Mouse (Mus musculus) embryonic facial prominence, embryonic 12.5 days (tissue): ENCODE results near the gene H2-Ab1. TPM values are rescaled to one million over a fixed set of nuclear protein-coding genes. Genes with fewer than 3 reads are reported as not detected.

ENCODE experiments used
- ATAC-seq: fragments of 200-750 bp; cut with Nextera tagmentation; 2 replicates; pipeline ENCODE4 v1.8.0; 2017; ENCODE audit not compliant: insufficient number of reproducible peaks, insufficient read depth, low FRiP score, low TSS enrichment
- H3K27ac ChIP-seq: fragments of 300-500 bp; sonication (generic); 2 replicates; pipeline ENCODE4 v1.5.1; 2016; ENCODE audit warnings: mild to moderate bottlenecking
- H3K27me3 ChIP-seq: fragments of 300-500 bp; sonication (generic); 2 replicates; pipeline ENCODE4 v1.6.1; 2016; ENCODE audit warnings: mild to moderate bottlenecking, moderate library complexity
- H3K36me3 ChIP-seq: fragments of 300-500 bp; sonication (generic); 2 replicates; pipeline ENCODE4 v1.6.1; 2016; ENCODE audit warnings: mild to moderate bottlenecking
- H3K4me1 ChIP-seq: fragments of 300-500 bp; sonication (generic); 2 replicates; pipeline ENCODE4 v1.6.1; 2016
- H3K4me2 ChIP-seq: fragments of 300-500 bp; sonication (generic); replicated peaks from 2 replicates; pipeline ENCODE4 v1.6.1; 2016; ENCODE audit warnings: mild to moderate bottlenecking, moderate library complexity
- H3K4me3 ChIP-seq: fragments of 300-500 bp; sonication (generic); 2 replicates; pipeline ENCODE4 v1.5.1; 2016; ENCODE audit warnings: mild to moderate bottlenecking
- H3K9ac ChIP-seq: fragments of 300-500 bp; sonication (generic); 2 replicates; pipeline ENCODE4 v1.6.1; 2016; ENCODE audit warnings: mild to moderate bottlenecking, moderate library complexity
- H3K9me3 ChIP-seq: fragments of 300-500 bp; sonication (generic); 2 replicates; pipeline ENCODE4 v1.6.1; 2016; ENCODE audit warnings: mild to moderate bottlenecking, moderate library complexity
- WGBS: fragments of 180-500 bp; shearing (Covaris S2); methylation state at CpG from one replicate; pipeline ENCODE4 v1.1.7; 2016; 5-methylcytosine and 5-hydroxymethylcytosine counted together
- polyA plus RNA-seq: library from polyadenylated mRNA; unstranded; fragments of >200 nt; fragmentation: Nextera tagmentation; extraction: Ambion mirVana; gene quantifications from 2 replicates; pipeline ENCODE4 v1.2.1, GENCODE M21; 2016

The H2-Ab1 gene
- polyA plus RNA-seq, 1 experiment from 2014 or later, result 2.9 TPM

GRCm38 (mm10) chr17:34300071-34300470, 42.6 kb downstream of the H2-Ab1 start:
- H3K4me3 ChIP-seq, result no peak overlapping the region
- H3K9ac ChIP-seq, result no peak overlapping the region
- no peaks in the 10 kb centered on the region for H3K9me3 ChIP-seq
- H3K27me3 ChIP-seq, result no peaks in the 10 kb centered on the region
- 90% methylated on average over 8 of the region's 8 CpGs for WGBS
- H3K36me3 ChIP-seq, result no peaks in the 10 kb centered on the region
- H3K4me1 ChIP-seq, result no peaks in the 10 kb centered on the region
- no peak overlapping the region for H3K27ac ChIP-seq
- no peak overlapping the region for H3K4me2 ChIP-seq
- ATAC-seq, result no peak

GRCm38 (mm10) chr17:34300691-34301566, 43.4 kb downstream of the H2-Ab1 start:
- Histone ChIP-seq H3K27ac (no peak overlapping the region), H3K9me3 (no peaks in the 10 kb centered on the region), H3K4me2 (no peak overlapping the region), H3K4me3 (no peak overlapping the region), H3K4me1 (no peaks in the 10 kb centered on the region), H3K36me3 (no peaks in the 10 kb centered on the region), H3K9ac (no peak overlapping the region), H3K27me3 (no peaks in the 10 kb centered on the region)
- ATAC-seq, result no peak
- WGBS, result 75% methylated on average over 23 of the region's 23 CpGs

DNA sequence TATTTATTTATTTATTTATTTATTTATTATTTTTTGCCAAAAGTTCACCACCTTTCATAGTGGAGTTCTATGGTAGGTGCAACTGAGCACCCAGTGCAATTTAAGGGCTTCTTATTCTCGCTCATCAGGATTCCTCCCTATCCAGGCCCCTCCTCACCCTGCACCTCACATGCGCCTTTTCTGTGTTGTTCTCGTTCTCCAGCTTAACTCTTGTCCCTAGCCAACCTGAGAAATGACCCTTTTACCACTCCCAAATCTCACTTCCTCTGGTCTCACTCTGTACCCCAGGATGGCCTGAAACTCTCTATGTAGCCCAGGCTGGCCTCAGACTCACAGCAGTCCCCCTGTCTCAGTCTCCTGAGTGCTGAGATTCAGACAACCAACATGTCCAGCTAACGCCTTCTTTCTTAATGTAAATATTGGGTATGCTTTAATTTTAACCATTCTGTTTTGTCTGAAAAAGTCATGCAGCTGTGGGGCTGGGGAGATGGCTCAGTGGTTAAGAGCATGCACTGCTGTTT, 44.2 kb downstream of the H2-Ab1 start:
- 85% methylated on average over 4 of the region's 4 CpGs for WGBS
- no peak for ATAC-seq
- Histone ChIP-seq H3K4me2 (no peak overlapping the region), H3K9me3 (no peaks in the 10 kb centered on the region), H3K27ac (no peak overlapping the region), H3K4me3 (no peak overlapping the region), H3K27me3 (no peaks in the 10 kb centered on the region), H3K9ac (no peak overlapping the region), H3K4me1 (no peaks in the 10 kb centered on the region), H3K36me3 (no peaks in the 10 kb centered on the region)

DNA sequence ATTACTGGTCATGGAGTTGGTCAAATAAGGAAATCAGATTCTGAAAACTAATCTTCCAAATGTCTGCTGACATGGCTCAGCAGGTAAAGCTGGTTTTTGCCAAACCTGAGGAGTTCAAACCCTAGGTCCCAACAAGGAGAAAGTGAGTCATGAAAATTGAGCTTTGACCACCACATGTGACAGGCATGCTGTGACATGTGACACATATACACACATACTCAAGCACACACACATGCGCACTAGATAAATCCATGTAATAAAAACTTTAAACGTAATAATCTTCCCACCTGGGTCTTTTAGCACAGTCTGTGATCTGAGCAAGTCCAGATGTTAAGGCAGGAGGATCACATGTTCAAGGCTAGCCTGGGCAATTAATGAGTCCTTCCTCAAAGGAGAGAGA, 46.3 kb downstream of the H2-Ab1 start:
- H3K9ac ChIP-seq, result no peak overlapping the region
- no peaks in the 10 kb centered on the region for H3K36me3 ChIP-seq
- H3K4me3 ChIP-seq, result no peak overlapping the region
- no peaks in the 10 kb centered on the region for H3K9me3 ChIP-seq
- 83% methylated on average over 2 of the region's 2 CpGs for WGBS
- no peak for ATAC-seq
- H3K27ac ChIP-seq, result no peak overlapping the region
- H3K4me2 ChIP-seq, result no peak overlapping the region
- H3K27me3 ChIP-seq, result 0 out of 2 replicates have a peak, but pooled peaks cover 3% of the 10 kb centered on the region
- no peaks in the 10 kb centered on the region for H3K4me1 ChIP-seq

GRCm38 (mm10) chr17:34304751-34305150, 47.3 kb downstream of the H2-Ab1 start:
- Histone ChIP-seq H3K9me3 (no peaks in the 10 kb centered on the region), H3K4me3 (no peak overlapping the region), H3K4me2 (no peak overlapping the region), H3K4me1 (0 out of 2 replicates have a peak, but pooled peaks cover 2% of the 10 kb centered on the region), H3K27me3 (0 out of 2 replicates have a peak, but pooled peaks cover 3% of the 10 kb centered on the region), H3K9ac (no peak overlapping the region), H3K27ac (no peak overlapping the region), H3K36me3 (no peaks in the 10 kb centered on the region)
- ATAC-seq, result no peak
- WGBS, result 19% methylated on average over 4 of the region's 4 CpGs

GRCm38 (mm10) chr17:34305380-34306030, 48.0 kb downstream of the H2-Ab1 start, which contains the start of gene H2-Eb1:
Gene H2-Eb1, plus strand, starts transcription at chr17:34305867.
- Histone ChIP-seq H3K9ac (no peak within 1 kb of the TSS), H3K4me2 (no peak within 1 kb of the TSS), H3K9me3 (no peaks in the 10 kb centered on the region), H3K4me1 (0 out of 2 replicates have a peak, but pooled peaks cover 2% of the 10 kb centered on the region), H3K4me3 (no peak within 1 kb of the TSS), H3K27me3 (0 out of 2 replicates have a peak, but pooled peaks cover 3% of the 10 kb centered on the region), H3K36me3 (no peaks in the 10 kb centered on the region), H3K27ac (no peak within 1 kb of the TSS)
- ATAC-seq, result peak; percentile 68; the same call in 1 of the 2 replicates

GRCm38 (mm10) chr17:34306407-34306806, 48.9 kb downstream of the H2-Ab1 start:
- H3K27ac ChIP-seq, result no peak overlapping the region
- 0 out of 2 replicates have a peak, but pooled peaks cover 3% of the 10 kb centered on the region for H3K27me3 ChIP-seq
- 0 out of 2 replicates have a peak, but pooled peaks cover 2% of the 10 kb centered on the region for H3K4me1 ChIP-seq
- no peaks in the 10 kb centered on the region for H3K36me3 ChIP-seq
- ATAC-seq, result no peak
- H3K9ac ChIP-seq, result no peak overlapping the region
- WGBS, result 84% methylated on average over 2 of the region's 2 CpGs
- no peaks in the 10 kb centered on the region for H3K9me3 ChIP-seq
- no peak overlapping the region for H3K4me2 ChIP-seq
- H3K4me3 ChIP-seq, result no peak overlapping the region

DNA sequence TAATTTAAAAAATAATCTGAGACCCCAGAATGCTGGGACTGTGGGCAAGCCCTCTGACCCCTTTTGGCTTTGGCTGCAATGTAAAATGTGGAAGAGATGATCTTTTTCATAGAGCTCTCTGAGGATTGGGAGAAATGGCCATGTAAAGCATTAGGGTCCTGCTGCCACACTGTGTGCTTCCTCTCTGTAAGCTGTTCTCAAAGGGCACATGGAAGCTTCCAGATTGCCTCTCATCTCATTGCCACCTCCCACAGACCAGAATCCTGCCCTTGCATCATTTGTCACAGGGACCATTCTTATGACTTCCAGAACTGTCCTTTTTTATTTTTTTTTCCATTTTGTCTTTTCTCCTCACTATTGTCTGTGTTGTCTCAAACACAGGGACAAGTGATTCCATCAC, 49.7 kb downstream of the H2-Ab1 start:
- H3K27ac ChIP-seq, result no peak overlapping the region
- 0 out of 2 replicates have a peak, but pooled peaks cover 2% of the 10 kb centered on the region for H3K4me1 ChIP-seq
- H3K27me3 ChIP-seq, result 0 out of 2 replicates have a peak, but pooled peaks cover 3% of the 10 kb centered on the region
- no peaks in the 10 kb centered on the region for H3K36me3 ChIP-seq
- no peak overlapping the region for H3K9ac ChIP-seq
- no peak overlapping the region for H3K4me3 ChIP-seq
- ATAC-seq, result no peak
- H3K9me3 ChIP-seq, result no peaks in the 10 kb centered on the region
- H3K4me2 ChIP-seq, result no peak overlapping the region

- no peak overlapping the region for H3K4me3 ChIP-seq
- 0 out of 2 replicates have a peak, but pooled peaks cover 2% of the 10 kb centered on the region for H3K4me1 ChIP-seq
- H3K9me3 ChIP-seq, result no peaks in the 10 kb centered on the region
- no peak overlapping the region for H3K4me2 ChIP-seq
- no peak overlapping the region for H3K9ac ChIP-seq
- H3K27ac ChIP-seq, result no peak overlapping the region
- ATAC-seq, result no peak
- no peaks in the 10 kb centered on the region for H3K36me3 ChIP-seq
- H3K27me3 ChIP-seq, result 0 out of 2 replicates have a peak, but pooled peaks cover 3% of the 10 kb centered on the region
- WGBS, result 72% methylated on average over 4 of the region's 4 CpGs
These were observed 50.7 kb downstream of the H2-Ab1 start for GRCm38 (mm10) chr17:34308161-34308560.

DNA sequence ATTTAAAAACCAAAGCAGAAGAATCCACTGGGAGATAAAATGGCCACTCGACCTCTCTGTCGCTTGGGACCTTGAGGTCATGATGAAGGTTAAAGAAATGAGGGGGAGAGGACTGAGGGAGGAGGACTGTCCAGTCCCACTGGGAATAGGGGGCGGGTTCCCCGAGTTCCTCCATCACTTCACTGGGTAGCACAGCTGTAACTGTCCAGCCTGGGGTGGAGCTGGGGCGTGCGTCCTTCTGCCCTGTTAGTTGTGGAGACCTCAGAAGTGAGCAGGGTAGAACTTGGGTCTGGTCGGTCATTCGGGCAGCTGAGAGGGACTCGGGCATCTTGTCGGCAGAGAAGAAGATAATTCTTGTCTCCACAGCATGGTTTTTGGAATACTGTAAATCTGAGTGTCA, 51.7 kb downstream of the H2-Ab1 start:
- Histone ChIP-seq H3K27ac (0 out of 2 replicates have a peak overlapping the region, but pooled peaks have one; percentile 6), H3K4me2 (peak overlapping the region; percentile 67), H3K9me3 (no peaks in the 10 kb centered on the region), H3K27me3 (0 out of 2 replicates have a peak, but pooled peaks cover 3% of the 10 kb centered on the region), H3K36me3 (no peaks in the 10 kb centered on the region), H3K9ac (peak overlapping the region; percentile 59), H3K4me1 (0 out of 2 replicates have a peak, but pooled peaks cover 2% of the 10 kb centered on the region), H3K4me3 (peak overlapping the region; percentile 55)
- 27% methylated on average over 10 of the region's 10 CpGs for WGBS
- no peak for ATAC-seq

GRCm38 (mm10) chr17:34309683-34310385, 52.3 kb downstream of the H2-Ab1 start:
- H3K4me2 ChIP-seq, result peak overlapping the region; percentile 67
- H3K27me3 ChIP-seq, result 0 out of 2 replicates have a peak, but pooled peaks cover 3% of the 10 kb centered on the region
- peak; percentile 68; the same call in 1 of the 2 replicates for ATAC-seq
- H3K27ac ChIP-seq, result 0 out of 2 replicates have a peak overlapping the region, but pooled peaks have one; percentile 6
- no peaks in the 10 kb centered on the region for H3K36me3 ChIP-seq
- peak overlapping the region; percentile 59 for H3K9ac ChIP-seq
- 24% methylated on average over 38 of the region's 38 CpGs for WGBS
- H3K9me3 ChIP-seq, result no peaks in the 10 kb centered on the region
- H3K4me1 ChIP-seq, result 0 out of 2 replicates have a peak, but pooled peaks cover 2% of the 10 kb centered on the region
- peak overlapping the region; percentile 55 for H3K4me3 ChIP-seq
